Mouse (Mus musculus) megakaryocyte, embryonic 14.5 days (primary cell): Measurements from ENCODE around the gene Tgfb1i1.

ENCODE experiments used
- FLI1 ChIP-seq: IDR thresholded peaks from 2 replicates; pipeline ENCODE4 v1.6.1; 2012; ENCODE audit warnings: low read length, inconsistent platforms, mixed read lengths
- GATA1 ChIP-seq: IDR thresholded peaks from 3 replicates; pipeline ENCODE4 v1.6.1; 2012; ENCODE audit warnings: mixed read lengths, low read length, inconsistent platforms, borderline replicate concordance

DNA sequence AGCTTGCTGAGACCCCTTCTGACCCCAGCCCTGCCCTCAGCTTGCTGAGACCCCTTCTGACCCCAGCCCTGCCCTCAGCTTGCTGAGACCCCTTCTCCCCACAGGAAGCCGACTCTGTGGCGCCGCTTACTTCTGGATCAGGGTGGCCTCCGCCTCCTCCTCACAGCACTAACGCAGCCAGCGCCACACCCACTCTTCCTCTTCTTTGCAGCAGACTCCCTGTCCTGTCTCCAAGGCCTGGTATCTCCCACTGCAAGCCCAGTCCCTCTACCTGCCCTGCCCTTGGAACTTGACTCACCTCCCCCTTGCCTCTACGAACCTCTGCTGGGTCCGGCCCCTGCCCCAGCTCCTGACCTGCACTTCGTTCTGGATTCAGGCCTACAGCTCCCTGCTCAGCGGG, 2.7 kb upstream of the Tgfb1i1 start:
- TF ChIP-seq GATA1 (no peak), FLI1 (no peak)
